Mouse (Mus musculus) forebrain, embryonic 15.5 days (tissue): ENCODE measurements at regions not wholly inside any gene's neighbourhood (a gene's known extent, or its start where the extent isn't known, plus 50 kb on each side); places are given as distances from the start of the nearest gene placed in this dataset.

Source experiments
- ATAC-seq: fragments of 200-750 bp; cut with Nextera tagmentation; replicated peaks from 2 replicates; pipeline ENCODE4 v1.8.0; 2017; ENCODE audit warnings: mild to moderate bottlenecking, moderate TSS enrichment, moderate library complexity
- H3K27ac ChIP-seq: fragments of 300-500 bp; sonication (generic); replicated peaks from 2 replicates; pipeline ENCODE4 v1.5.1; 2015; ENCODE audit warnings: mild to moderate bottlenecking, inconsistent platforms
- H3K27me3 ChIP-seq: fragments of 300-500 bp; sonication (generic); 2 replicates; pipeline ENCODE4 v1.6.1; 2015; ENCODE audit warnings: inconsistent platforms
- H3K36me3 ChIP-seq: fragments of 300-500 bp; sonication (generic); 2 replicates; pipeline ENCODE4 v1.6.1; 2015; ENCODE audit warnings: mild to moderate bottlenecking, inconsistent platforms
- H3K4me1 ChIP-seq: fragments of 300-500 bp; sonication (generic); 2 replicates; pipeline ENCODE4 v1.6.1; 2015; ENCODE audit warnings: inconsistent platforms
- H3K4me2 ChIP-seq: fragments of 300-500 bp; sonication (generic); replicated peaks from 2 replicates; pipeline ENCODE4 v1.6.1; 2015; ENCODE audit warnings: mild to moderate bottlenecking, inconsistent platforms
- H3K4me3 ChIP-seq: fragments of 300-500 bp; sonication (generic); 2 replicates; pipeline ENCODE4 v1.5.1; 2015; ENCODE audit warnings: mild to moderate bottlenecking, inconsistent platforms
- H3K9ac ChIP-seq: fragments of 300-500 bp; sonication (generic); replicated peaks from 2 replicates; pipeline ENCODE4 v1.6.1; 2015; ENCODE audit warnings: mild to moderate bottlenecking, inconsistent platforms
- H3K9me3 ChIP-seq: fragments of 300-500 bp; sonication (generic); 2 replicates; pipeline ENCODE4 v1.6.1; 2016; ENCODE audit warnings: inconsistent platforms
- WGBS: fragments of 180-500 bp; shearing (Covaris S2); methylation state at CpG from one replicate; pipeline ENCODE4 v1.1.7; 2015; ENCODE audit warnings: mixed read lengths; 5-methylcytosine and 5-hydroxymethylcytosine counted together

DNA sequence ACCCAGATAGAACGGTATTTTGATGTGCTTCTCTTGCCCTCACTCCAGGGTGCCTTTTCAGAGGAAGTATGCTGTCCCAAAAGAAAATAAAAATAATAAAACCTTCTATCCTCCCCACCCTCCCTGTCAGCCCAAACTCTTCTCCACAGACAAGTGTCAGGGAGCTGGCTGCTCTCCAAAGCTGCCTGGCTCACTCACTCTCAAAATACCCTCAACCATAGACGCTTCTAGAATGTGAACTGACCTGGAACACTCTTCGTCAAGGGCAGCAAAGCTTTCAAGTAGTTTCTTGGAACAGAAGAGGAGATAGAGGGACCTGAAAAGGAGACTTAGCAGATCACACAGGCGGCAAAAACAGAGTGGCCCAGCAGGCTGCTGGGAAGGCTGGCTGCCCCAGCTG is 291.4 kb upstream of the Zmiz1 start:
- no peak for ATAC-seq
- peaks cover 7% of the 10 kb centered on the region; the same call in 1 of the 2 replicates for H3K4me1 ChIP-seq
- H3K9ac ChIP-seq: no peak overlapping the region
- no peaks in the 10 kb centered on the region for H3K36me3 ChIP-seq
- H3K27ac ChIP-seq: no peak overlapping the region
- WGBS: 29% methylated on average over 4 of the region's 4 CpGs
- H3K4me2 ChIP-seq: no peak overlapping the region
- H3K27me3 ChIP-seq: no peaks in the 10 kb centered on the region
- no peak overlapping the region for H3K4me3 ChIP-seq
- H3K9me3 ChIP-seq: no peaks in the 10 kb centered on the region

DNA sequence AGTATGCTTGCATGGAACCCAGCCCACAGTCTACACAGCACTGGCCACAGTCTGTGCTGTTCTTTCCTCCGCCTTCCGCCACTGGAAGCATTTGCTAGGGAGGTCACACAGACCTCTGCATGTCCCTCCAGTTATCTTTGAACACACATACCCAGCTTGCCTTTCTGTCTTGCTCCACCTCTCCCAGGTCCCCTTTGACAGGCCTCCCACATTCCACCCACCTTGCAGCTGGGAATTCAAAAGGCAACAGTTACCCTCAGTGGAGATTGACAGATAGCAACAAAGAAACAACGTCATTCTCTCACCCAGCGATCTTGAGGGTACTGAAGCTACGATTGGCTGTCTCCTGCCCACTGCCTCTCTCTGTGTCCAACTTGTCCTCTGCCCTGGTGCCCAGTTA is 290.7 kb upstream of the Zmiz1 start:
- Histone ChIP-seq H3K27me3 (no peaks in the 10 kb centered on the region), H3K9ac (no peak overlapping the region), H3K36me3 (no peaks in the 10 kb centered on the region), H3K9me3 (no peaks in the 10 kb centered on the region), H3K4me2 (no peak overlapping the region), H3K4me3 (no peak overlapping the region), H3K4me1 (peaks cover 7% of the 10 kb centered on the region; the same call in 1 of the 2 replicates), H3K27ac (no peak overlapping the region)
- WGBS: 62% methylated on average over 5 of the region's 5 CpGs
- no peak for ATAC-seq

DNA sequence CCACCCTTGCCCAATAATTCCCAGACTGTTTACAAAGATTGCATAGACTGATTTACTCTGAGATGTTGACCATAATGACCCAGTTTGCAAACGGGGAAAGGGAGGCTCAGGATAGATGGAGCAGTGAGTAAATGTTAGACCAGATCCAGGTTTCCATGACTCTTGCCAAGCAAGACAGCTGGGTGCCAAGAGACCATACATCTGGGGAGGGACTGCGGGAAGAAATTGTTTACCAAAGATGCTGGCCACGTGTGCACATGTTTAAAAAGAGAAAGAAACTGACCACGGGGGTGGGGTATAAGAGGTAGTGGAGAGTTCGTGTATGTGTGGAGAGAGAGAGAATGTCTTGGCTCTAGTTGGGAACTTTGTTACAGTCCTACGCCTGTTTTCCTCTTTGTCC is 285.7 kb upstream of the Zmiz1 start:
- no peak for ATAC-seq
- H3K4me2 ChIP-seq: no peak overlapping the region
- no peak overlapping the region for H3K27ac ChIP-seq
- no peaks in the 10 kb centered on the region for H3K9me3 ChIP-seq
- H3K4me1 ChIP-seq: no peaks in the 10 kb centered on the region
- no peak overlapping the region for H3K4me3 ChIP-seq
- WGBS: 66% methylated on average over 6 of the region's 6 CpGs
- no peaks in the 10 kb centered on the region for H3K36me3 ChIP-seq
- H3K9ac ChIP-seq: no peak overlapping the region
- H3K27me3 ChIP-seq: no peaks in the 10 kb centered on the region

DNA sequence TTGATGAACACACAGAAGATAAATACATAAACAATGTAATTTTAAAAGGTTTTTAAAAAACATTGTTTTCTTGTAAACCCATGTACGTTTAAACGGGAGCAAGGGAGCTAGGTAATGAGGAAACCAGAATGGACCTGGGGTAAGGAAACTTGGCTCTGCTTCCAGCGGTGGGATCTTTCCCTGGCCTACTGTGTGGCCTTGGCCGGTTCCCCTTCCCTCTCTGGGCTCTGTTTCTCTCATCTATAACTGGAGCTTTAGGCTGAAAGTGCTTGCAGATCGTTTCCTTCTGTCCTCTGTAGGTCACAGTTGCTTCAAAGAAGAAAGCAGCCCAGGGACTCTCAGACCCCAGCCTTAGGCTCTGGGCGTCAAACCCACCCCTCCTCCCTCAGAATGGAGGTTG is 285.1 kb upstream of the Zmiz1 start:
- Histone ChIP-seq H3K27ac (no peak overlapping the region), H3K9me3 (no peaks in the 10 kb centered on the region), H3K27me3 (no peaks in the 10 kb centered on the region), H3K4me2 (no peak overlapping the region), H3K4me1 (no peaks in the 10 kb centered on the region), H3K36me3 (no peaks in the 10 kb centered on the region), H3K4me3 (no peak overlapping the region), H3K9ac (no peak overlapping the region)
- WGBS: 78% methylated on average over 6 of the region's 6 CpGs
- ATAC-seq: no peak

DNA sequence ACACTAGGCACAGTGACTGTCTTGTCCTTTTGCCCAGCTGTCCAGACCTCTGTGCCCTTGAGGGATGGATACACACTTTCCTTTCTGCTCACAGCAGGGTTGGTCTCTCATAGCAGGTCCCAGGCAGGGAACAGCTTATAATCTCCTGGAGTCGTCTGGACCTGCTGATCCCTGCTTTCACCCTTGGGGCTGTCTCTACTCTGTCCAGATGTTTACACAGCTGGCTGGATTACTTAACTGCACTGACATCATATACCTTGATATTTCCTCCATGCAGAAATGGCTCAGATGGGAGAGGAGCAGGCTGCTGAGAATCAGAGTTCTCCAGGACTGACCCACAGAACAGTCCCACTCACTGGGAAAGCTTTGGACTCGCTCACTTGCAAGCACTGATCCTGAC is 284.6 kb upstream of the Zmiz1 start:
- no peaks in the 10 kb centered on the region for H3K27me3 ChIP-seq
- no peak overlapping the region for H3K4me2 ChIP-seq
- WGBS: 71% methylated on average over 2 of the region's 2 CpGs
- H3K27ac ChIP-seq: no peak overlapping the region
- no peak overlapping the region for H3K4me3 ChIP-seq
- no peak overlapping the region for H3K9ac ChIP-seq
- H3K9me3 ChIP-seq: no peaks in the 10 kb centered on the region
- H3K4me1 ChIP-seq: no peaks in the 10 kb centered on the region
- no peaks in the 10 kb centered on the region for H3K36me3 ChIP-seq
- ATAC-seq: no peak

DNA sequence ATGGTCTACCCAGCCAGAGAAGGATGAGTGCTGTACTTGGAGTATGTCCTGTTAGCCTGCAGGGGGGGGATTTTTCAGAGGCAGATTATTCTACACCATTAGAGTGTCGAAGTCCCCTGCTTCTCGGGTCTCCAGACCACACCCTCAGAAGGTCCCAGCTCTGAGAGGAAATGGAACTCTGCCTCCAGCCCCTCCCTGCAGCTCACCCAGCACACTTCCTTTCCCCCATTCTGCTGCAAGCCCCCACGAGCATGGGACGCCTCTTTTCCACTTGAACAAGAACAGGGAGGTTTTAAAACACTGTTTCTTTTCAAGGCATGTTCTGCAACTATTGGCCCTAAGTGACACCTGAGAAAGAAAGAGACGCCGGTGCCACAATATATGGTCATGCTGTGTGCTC is 282.8 kb upstream of the Zmiz1 start:
- Histone ChIP-seq H3K4me2 (no peak overlapping the region), H3K27ac (no peak overlapping the region), H3K4me3 (no peak overlapping the region), H3K27me3 (no peaks in the 10 kb centered on the region), H3K9ac (no peak overlapping the region), H3K4me1 (peaks cover 3% of the 10 kb centered on the region), H3K36me3 (no peaks in the 10 kb centered on the region), H3K9me3 (no peaks in the 10 kb centered on the region)
- 73% methylated on average over 6 of the region's 6 CpGs for WGBS
- ATAC-seq: no peak

DNA sequence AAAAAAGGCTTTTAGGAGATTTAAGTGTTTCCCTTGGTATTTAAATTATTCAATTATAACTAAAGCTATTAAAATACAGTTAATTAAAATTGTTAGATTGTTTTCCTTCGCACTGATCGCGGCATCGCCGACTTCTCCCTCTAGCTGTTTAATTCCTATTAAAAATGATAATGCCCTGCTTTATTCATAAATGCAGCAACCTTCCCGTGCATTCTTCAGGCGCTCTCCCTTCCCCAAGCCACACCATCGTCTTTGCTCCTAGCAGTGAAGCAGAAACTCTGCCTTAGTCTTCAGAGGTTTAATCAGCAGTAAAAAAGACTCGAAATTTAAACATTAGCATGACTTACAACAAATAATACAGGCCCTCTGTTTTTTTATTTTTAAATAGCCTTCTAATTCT is 278.9 kb upstream of the Zmiz1 start:
- Histone ChIP-seq H3K36me3 (no peaks in the 10 kb centered on the region), H3K9ac (no peak overlapping the region), H3K9me3 (no peaks in the 10 kb centered on the region), H3K27ac (no peak overlapping the region), H3K4me1 (peaks cover 7% of the 10 kb centered on the region), H3K4me3 (no peak overlapping the region), H3K4me2 (no peak overlapping the region), H3K27me3 (no peaks in the 10 kb centered on the region)
- WGBS: 36% methylated on average over 9 of the region's 9 CpGs
- ATAC-seq: no peak

DNA sequence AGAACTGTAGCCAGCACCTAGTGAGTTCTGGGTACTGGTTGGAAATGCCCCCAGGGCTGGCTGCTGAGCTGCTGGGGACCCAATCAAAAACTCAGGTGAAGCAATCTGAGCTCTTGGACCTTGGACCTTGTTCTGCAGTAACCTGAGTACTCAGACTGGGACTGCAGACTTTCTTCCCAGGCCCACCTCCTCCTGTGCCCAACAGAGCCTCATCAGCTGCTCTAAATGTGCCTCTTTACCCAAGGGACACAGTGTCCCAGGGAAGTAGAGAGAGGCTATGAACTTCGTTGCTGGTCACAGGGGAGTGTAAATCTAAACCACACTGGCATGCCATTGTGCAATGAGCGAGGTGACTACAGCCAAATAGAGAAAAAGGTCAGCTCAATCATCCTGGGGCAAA is 277.6 kb upstream of the Zmiz1 start:
- H3K9ac ChIP-seq: no peak overlapping the region
- no peak overlapping the region for H3K4me3 ChIP-seq
- no peaks in the 10 kb centered on the region for H3K27me3 ChIP-seq
- ATAC-seq: no peak
- no peak overlapping the region for H3K27ac ChIP-seq
- 58% methylated on average over 2 of the region's 2 CpGs for WGBS
- H3K36me3 ChIP-seq: no peaks in the 10 kb centered on the region
- no peaks in the 10 kb centered on the region for H3K9me3 ChIP-seq
- no peak overlapping the region for H3K4me2 ChIP-seq
- peaks cover 18% of the 10 kb centered on the region for H3K4me1 ChIP-seq

DNA sequence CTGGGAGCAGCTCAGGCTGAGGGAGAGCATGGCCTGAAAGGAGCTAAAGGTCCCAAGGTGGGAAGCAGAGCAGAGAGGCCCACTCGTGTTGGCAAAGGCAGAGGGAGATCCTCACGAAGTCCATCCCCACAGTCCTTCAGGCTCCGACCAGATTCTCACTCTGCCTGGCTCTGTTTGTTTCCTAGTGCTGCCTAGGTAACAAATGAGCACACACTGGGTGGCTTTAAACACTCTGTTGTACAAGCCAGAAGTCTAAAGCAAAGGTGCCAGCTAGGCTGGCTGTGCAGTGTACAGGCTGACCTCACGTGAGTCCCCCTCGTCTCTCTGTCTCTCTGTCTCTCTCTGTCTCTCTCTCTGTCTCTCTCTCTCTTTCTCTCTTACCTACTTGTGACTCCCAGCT is 274.9 kb upstream of the Zmiz1 start:
- Histone ChIP-seq H3K9me3 (no peaks in the 10 kb centered on the region), H3K4me2 (no peak overlapping the region), H3K27ac (no peak overlapping the region), H3K27me3 (no peaks in the 10 kb centered on the region), H3K4me3 (no peak overlapping the region), H3K36me3 (no peaks in the 10 kb centered on the region), H3K9ac (no peak overlapping the region), H3K4me1 (peaks cover 24% of the 10 kb centered on the region)
- no peak for ATAC-seq
- 65% methylated on average over 5 of the region's 5 CpGs for WGBS

DNA sequence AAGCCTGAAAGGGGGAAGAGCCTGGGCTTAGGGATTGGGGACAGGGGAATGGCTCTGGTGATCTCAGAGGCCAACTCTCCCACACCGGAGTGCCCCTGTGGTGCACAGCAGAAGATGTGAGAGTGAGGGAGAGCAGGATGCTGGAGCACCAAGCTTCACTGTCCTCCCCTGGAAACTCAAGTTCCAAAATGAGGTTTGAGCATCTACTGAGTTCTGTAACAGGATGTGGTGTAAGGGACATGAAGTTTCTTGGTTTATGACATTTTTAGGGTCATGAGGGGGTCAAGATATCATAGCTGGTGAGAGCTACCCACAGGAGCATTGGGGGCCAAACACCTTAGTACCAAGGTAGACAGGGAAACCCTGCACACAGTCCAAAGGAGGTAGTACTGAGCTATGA is 274.1 kb upstream of the Zmiz1 start:
- Histone ChIP-seq H3K27me3 (no peaks in the 10 kb centered on the region), H3K9ac (no peak overlapping the region), H3K4me1 (peaks cover 21% of the 10 kb centered on the region), H3K27ac (no peak overlapping the region), H3K9me3 (no peaks in the 10 kb centered on the region), H3K4me3 (no peak overlapping the region), H3K36me3 (no peaks in the 10 kb centered on the region), H3K4me2 (no peak overlapping the region)
- ATAC-seq: 0 out of 2 replicates have a peak, but pooled peaks have one; percentile 21
- WGBS: 86% methylated on average over 1 of the region's 1 CpGs

DNA sequence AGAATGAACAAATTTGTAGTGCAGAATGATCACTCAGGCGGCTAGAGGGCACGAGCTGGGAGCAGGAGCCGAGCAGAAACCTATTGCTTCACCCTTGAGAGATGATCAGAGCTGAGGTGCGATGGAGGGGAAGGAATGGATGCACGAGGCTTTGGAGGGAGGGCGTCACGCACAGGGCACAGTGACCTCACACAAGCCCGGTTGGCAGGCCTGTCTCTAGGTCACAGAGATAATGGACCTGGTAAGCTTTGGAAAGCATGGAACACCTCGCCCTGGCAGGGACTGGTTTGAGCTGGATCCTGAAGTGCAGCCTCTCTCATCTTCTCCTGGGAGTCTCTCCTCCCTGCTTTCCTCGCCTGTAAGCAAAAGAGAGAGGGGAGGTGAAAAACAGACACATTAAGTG is 273.4 kb upstream of the Zmiz1 start:
- H3K4me2 ChIP-seq: no peak overlapping the region
- WGBS: 40% methylated on average over 10 of the region's 10 CpGs

DNA sequence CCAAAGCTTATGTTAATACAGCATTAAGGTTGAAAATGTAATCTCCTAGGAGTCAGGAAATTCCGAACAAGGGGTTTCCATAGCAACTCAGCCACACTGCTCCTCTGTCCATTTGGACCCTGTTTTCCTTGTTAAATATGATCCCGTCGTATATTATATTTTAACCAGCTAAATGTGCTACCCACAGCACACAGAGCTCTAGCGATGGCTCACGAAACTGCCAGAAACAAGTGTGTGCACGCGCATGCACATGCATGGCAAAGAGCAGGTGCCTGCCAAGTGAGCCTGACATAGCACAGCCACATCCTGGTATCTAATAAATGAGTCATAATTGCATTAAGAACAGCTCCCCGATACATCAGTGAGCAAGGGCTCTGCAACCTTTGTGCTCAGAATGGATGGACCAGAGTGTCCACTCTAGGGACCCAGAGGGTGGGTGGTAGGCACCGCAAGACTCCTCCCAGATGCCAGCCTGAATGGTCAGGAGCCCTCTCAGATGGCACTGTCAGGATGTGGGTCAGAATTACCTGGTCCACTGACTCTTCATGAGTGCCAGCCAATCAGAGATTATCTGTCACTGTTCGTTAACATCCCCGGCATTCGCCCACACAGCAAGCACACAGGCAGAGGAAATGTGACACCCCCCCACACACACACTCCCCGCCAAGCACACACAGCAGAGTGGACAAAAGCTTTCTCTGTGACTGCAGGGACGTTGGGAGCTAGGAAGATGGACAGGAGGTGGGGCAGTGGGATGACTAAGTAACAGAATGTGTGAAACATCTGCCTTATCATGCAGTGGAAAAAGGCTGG is 272.8 kb upstream of the Zmiz1 start:
- Histone ChIP-seq H3K9ac (no peak overlapping the region), H3K4me1 (peaks cover 20% of the 10 kb centered on the region), H3K4me2 (no peak overlapping the region), H3K27ac (peak overlapping the region; percentile 76), H3K27me3 (no peaks in the 10 kb centered on the region), H3K4me3 (no peak overlapping the region), H3K36me3 (no peaks in the 10 kb centered on the region), H3K9me3 (no peaks in the 10 kb centered on the region)
- WGBS: 35% methylated on average over 14 of the region's 14 CpGs
- peak; percentile 53 for ATAC-seq

More for the DNA sequence above, 273.4 kb upstream of the Zmiz1 start:
- no peak overlapping the region for H3K9ac ChIP-seq
- H3K36me3 ChIP-seq: no peaks in the 10 kb centered on the region
- H3K9me3 ChIP-seq: no peaks in the 10 kb centered on the region
- peak overlapping the region; percentile 76 for H3K27ac ChIP-seq
- no peaks in the 10 kb centered on the region for H3K27me3 ChIP-seq
- H3K4me1 ChIP-seq: peaks cover 20% of the 10 kb centered on the region
- ATAC-seq: peak; percentile 44
- no peak overlapping the region for H3K4me3 ChIP-seq

DNA sequence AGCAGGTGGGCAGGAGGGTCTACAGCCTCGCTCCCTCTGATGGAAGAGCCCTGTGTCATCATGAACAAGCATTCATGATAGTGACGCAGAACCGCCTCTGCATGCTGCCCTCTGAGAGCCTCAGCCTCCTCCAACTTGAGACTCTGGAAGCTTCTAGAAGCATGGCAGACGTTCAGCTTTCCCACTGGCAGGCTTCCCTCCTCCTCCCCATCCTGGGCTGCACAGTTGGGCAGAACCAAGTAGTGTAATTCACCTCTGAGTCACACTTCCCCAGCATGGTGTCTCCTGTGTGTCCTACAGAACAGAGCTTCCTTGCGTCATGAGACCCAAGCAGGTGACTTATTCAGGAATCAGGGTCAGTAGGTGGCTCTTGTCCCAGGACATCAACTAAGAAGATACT is 271.3 kb upstream of the Zmiz1 start:
- Histone ChIP-seq H3K4me2 (no peak overlapping the region), H3K36me3 (no peaks in the 10 kb centered on the region), H3K27ac (no peak overlapping the region), H3K27me3 (no peaks in the 10 kb centered on the region), H3K4me3 (no peak overlapping the region), H3K4me1 (peaks cover 20% of the 10 kb centered on the region), H3K9ac (no peak overlapping the region), H3K9me3 (no peaks in the 10 kb centered on the region)
- 84% methylated on average over 5 of the region's 5 CpGs for WGBS
- no peak for ATAC-seq
